Mouse (Mus musculus) heart, adult 11 months (tissue): ENCODE measurements around the gene Bdh1.
A peak's percentile ranks its signal among the peaks of the same experiment; 100 is the strongest.

Experiments used
- DNase-seq: peaks from one replicate; pipeline ENCODE4 v3.0.0; 2022

The Bdh1 gene

GRCm38 (mm10) chr16:31428675-31429470 lies 6.8 kb downstream of the Bdh1 start:
- DNase-seq = peak; percentile 95

GRCm38 (mm10) chr16:31429471-31430155 lies 7.5 kb downstream of the Bdh1 start:
- DNase-seq = peak; percentile 100

GRCm38 (mm10) chr16:31433466-31434110 lies 11.5 kb downstream of the Bdh1 start:
- no peak for DNase-seq

GRCm38 (mm10) chr16:31435146-31435545 lies 13.1 kb downstream of the Bdh1 start:
- no peak for DNase-seq

GRCm38 (mm10) chr16:31436085-31436484 lies 14.0 kb downstream of the Bdh1 start:
- no peak for DNase-seq

GRCm38 (mm10) chr16:31437358-31437757 lies 15.3 kb downstream of the Bdh1 start:
- no peak for DNase-seq

- peak; percentile 52 for DNase-seq
Measured at GRCm38 (mm10) chr16:31439529-31439928, 17.4 kb downstream of the Bdh1 start.

- DNase-seq = no peak
Measured at GRCm38 (mm10) chr16:31440046-31440445, 18.0 kb downstream of the Bdh1 start.

- no peak for DNase-seq
Measured at GRCm38 (mm10) chr16:31444521-31444920, 22.4 kb downstream of the Bdh1 start.

GRCm38 (mm10) chr16:31446067-31446853 lies 24.2 kb downstream of the Bdh1 start:
- no peak for DNase-seq

GRCm38 (mm10) chr16:31449973-31450372 lies 27.9 kb downstream of the Bdh1 start:
- no peak for DNase-seq

- DNase-seq = no peak
Measured at GRCm38 (mm10) chr16:31451235-31451634, 29.2 kb downstream of the Bdh1 start.

GRCm38 (mm10) chr16:31452467-31452866 lies 30.4 kb downstream of the Bdh1 start:
- no peak for DNase-seq

- no peak for DNase-seq
Measured at GRCm38 (mm10) chr16:31454013-31454412, 31.9 kb downstream of the Bdh1 start.

- no peak for DNase-seq
Measured at GRCm38 (mm10) chr16:31455276-31456045, 33.4 kb downstream of the Bdh1 start.

- DNase-seq = no peak
Measured at GRCm38 (mm10) chr16:31458229-31458918, 36.3 kb downstream of the Bdh1 start.

GRCm38 (mm10) chr16:31459968-31460461 lies 37.9 kb downstream of the Bdh1 start:
- no peak for DNase-seq

- DNase-seq = no peak
Measured at GRCm38 (mm10) chr16:31460506-31460905, 38.4 kb downstream of the Bdh1 start.

- DNase-seq = no peak
Measured at GRCm38 (mm10) chr16:31461046-31461445, 39.0 kb downstream of the Bdh1 start.

GRCm38 (mm10) chr16:31462113-31462687 lies 40.1 kb downstream of the Bdh1 start:
- no peak for DNase-seq

- DNase-seq = no peak
Measured at GRCm38 (mm10) chr16:31464953-31465352, 42.9 kb downstream of the Bdh1 start.
